In the genomic region with DNA sequence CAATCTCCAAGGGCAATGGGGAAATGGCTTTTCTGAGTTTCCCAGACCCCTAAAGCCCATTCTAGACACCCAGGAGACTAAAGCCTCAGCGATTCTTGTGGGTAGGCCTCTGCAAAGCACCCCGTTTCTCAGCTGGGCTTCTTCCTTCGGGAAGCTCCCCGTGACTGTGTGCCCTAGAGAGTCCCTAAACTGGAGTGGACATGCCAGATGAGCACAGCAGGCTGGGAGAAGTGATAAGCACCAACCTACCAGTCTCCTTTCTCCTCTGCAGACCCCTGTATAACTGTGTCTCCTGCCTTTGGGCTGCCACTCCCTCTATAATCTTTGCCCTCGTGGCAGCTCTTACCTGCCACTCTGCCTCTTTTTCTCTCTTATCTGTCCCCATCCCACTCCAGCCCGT, we compare ENCODE assay signal across 28 mouse cellular contexts. TPM values are rescaled to one million over a fixed set of nuclear protein-coding genes. Genes with fewer than 3 reads are reported as not detected.
DNase-seq lines count a peak whose midpoint lies in the region; ATAC-seq and TF ChIP-seq lines count a peak whose summit lies in the region.
"Had no signal": no experiment of that assay in that cellular context is flagged by ENCODE, and none has a peak within 500 bp of the region (broad histone marks: within the 10 kb centered on the region; RNA-seq: fewer than 3 reads in every experiment).

No protein-coding gene starts in this region.

- TF ChIP-seq EP300 in stomach, postnatal 0 days (optimal IDR thresholded peaks at IDR 0.05), result no peak

- no peaks in the 10 kb centered on the region for H3K27me3 ChIP-seq in intestine, embryonic 14.5 days (replicated peaks; ENCODE audit: control insufficient read depth, insufficient read depth, low read length)
- no peaks in the 10 kb centered on the region; the same call in 1 of the 2 replicates for H3K27me3 ChIP-seq in intestine, postnatal 0 days (replicated peaks; ENCODE audit: control insufficient read depth, insufficient read depth, low read length)
- H3K27me3 ChIP-seq in intestine, embryonic 16.5 days (replicated peaks; ENCODE audit: control insufficient read depth, insufficient read depth, low read length), result no peaks in the 10 kb centered on the region
- H3K27me3 ChIP-seq in stomach, postnatal 0 days (ENCODE audit: control insufficient read depth, insufficient read depth, low read length), result no peaks in the 10 kb centered on the region
- H3K27me3 ChIP-seq: forebrain, embryonic 15.5 days; hindbrain, embryonic 15.5 days had no signal

- no peak for ATAC-seq in intestine, embryonic 14.5 days (replicated peaks; ENCODE audit: low FRiP score, low TSS enrichment, low read depth)
- ATAC-seq in intestine, postnatal 0 days, result no peak
- ATAC-seq in intestine, embryonic 16.5 days, result peak; percentile 32; the same call in 1 of the 2 replicates
- no peak for ATAC-seq in stomach, postnatal 0 days (ENCODE audit: low FRiP score, low TSS enrichment)
- ATAC-seq: CD4-positive, CD25-positive, alpha-beta regulatory T cell, adult 4 months had no signal

- DNase-seq in intestine, embryonic 14.5 days (ENCODE audit: low spot score), result peak; percentile 46
- peak; percentile 1 for DNase-seq in thymus, postnatal 14 days
- DNase-seq in thymus, postnatal 25 days, result no peak
- DNase-seq in stomach, postnatal 0 days (ENCODE audit: low spot score), result peak; percentile 8
- DNase-seq in adrenal gland, postnatal 25 days, result no peak
- DNase-seq: adrenal gland, adult 2 months; cerebellum, adult 11-12 months; cerebellum, adult 8-10 months; cerebellum, postnatal 10 days; cerebellum, postnatal 36 days; embryo, embryonic 11 days; gastrocnemius, postnatal 25 days; heart, adult 18-20 months; heart, postnatal 10 days; heart, postnatal 4 days had no signal

- H3K27ac ChIP-seq in intestine, embryonic 14.5 days (ENCODE audit: low read depth), result no peak overlapping the region
- H3K27ac ChIP-seq in intestine, postnatal 0 days (ENCODE audit: low read depth, low read length), result no peak overlapping the region
- H3K27ac ChIP-seq in intestine, embryonic 16.5 days (ENCODE audit: low read length), result no peak overlapping the region
- no peak overlapping the region for H3K27ac ChIP-seq in stomach, postnatal 0 days (replicated peaks)
- H3K27ac ChIP-seq: embryonic facial prominence, embryonic 10.5 days; embryonic facial prominence, embryonic 13.5 days; forebrain, embryonic 12.5 days; forebrain, embryonic 15.5 days; heart, embryonic 15.5 days; hindbrain, embryonic 12.5 days; hindbrain, embryonic 15.5 days had no signal

- no peaks in the 10 kb centered on the region for H3K9me3 ChIP-seq in intestine, embryonic 14.5 days (ENCODE audit: control insufficient read depth, low read length)
- no peaks in the 10 kb centered on the region for H3K9me3 ChIP-seq in intestine, postnatal 0 days (ENCODE audit: control insufficient read depth)
- H3K9me3 ChIP-seq in intestine, embryonic 16.5 days (ENCODE audit: control insufficient read depth, low read length), result no peaks in the 10 kb centered on the region
- no peaks in the 10 kb centered on the region for H3K9me3 ChIP-seq in stomach, postnatal 0 days (ENCODE audit: control insufficient read depth, low read length)
- H3K9me3 ChIP-seq: embryonic facial prominence, embryonic 10.5 days; embryonic facial prominence, embryonic 13.5 days; forebrain, embryonic 12.5 days; forebrain, embryonic 15.5 days; heart, embryonic 15.5 days; hindbrain, embryonic 12.5 days; hindbrain, embryonic 15.5 days had no signal

- H3K9ac ChIP-seq in intestine, embryonic 14.5 days (ENCODE audit: low read length), result no peak overlapping the region
- no peak overlapping the region for H3K9ac ChIP-seq in intestine, postnatal 0 days (ENCODE audit: low read depth, low read length)
- H3K9ac ChIP-seq in intestine, embryonic 16.5 days (ENCODE audit: low read depth, low read length), result no peak overlapping the region
- H3K9ac ChIP-seq in stomach, postnatal 0 days (ENCODE audit: low read length), result no peak overlapping the region
- H3K9ac ChIP-seq: embryonic facial prominence, embryonic 13.5 days; forebrain, embryonic 12.5 days; forebrain, embryonic 15.5 days; heart, embryonic 15.5 days; hindbrain, embryonic 12.5 days; hindbrain, embryonic 15.5 days had no signal

- H3K4me2 ChIP-seq in intestine, embryonic 14.5 days (ENCODE audit: low read length), result no peak overlapping the region
- no peak overlapping the region for H3K4me2 ChIP-seq in intestine, postnatal 0 days (replicated peaks; ENCODE audit: low read depth)
- H3K4me2 ChIP-seq in intestine, embryonic 16.5 days (ENCODE audit: low read depth, low read length), result no peak overlapping the region
- H3K4me2 ChIP-seq in stomach, postnatal 0 days (replicated peaks; ENCODE audit: low read depth), result no peak overlapping the region
- H3K4me2 ChIP-seq: embryonic facial prominence, embryonic 13.5 days; forebrain, embryonic 12.5 days; forebrain, embryonic 15.5 days; heart, embryonic 15.5 days; hindbrain, embryonic 12.5 days; hindbrain, embryonic 15.5 days had no signal

- no peaks in the 10 kb centered on the region for H3K36me3 ChIP-seq in intestine, embryonic 14.5 days (ENCODE audit: control insufficient read depth, insufficient read depth, low read length)
- no peaks in the 10 kb centered on the region for H3K36me3 ChIP-seq in intestine, postnatal 0 days (ENCODE audit: control insufficient read depth, insufficient read depth)
- no peaks in the 10 kb centered on the region for H3K36me3 ChIP-seq in intestine, embryonic 16.5 days (ENCODE audit: control insufficient read depth, insufficient read depth, low read length)
- H3K36me3 ChIP-seq in stomach, postnatal 0 days (ENCODE audit: control insufficient read depth, insufficient read depth, low read length), result no peaks in the 10 kb centered on the region
- H3K36me3 ChIP-seq: embryonic facial prominence, embryonic 10.5 days; embryonic facial prominence, embryonic 13.5 days; forebrain, embryonic 12.5 days; forebrain, embryonic 15.5 days; heart, embryonic 15.5 days; hindbrain, embryonic 12.5 days; hindbrain, embryonic 15.5 days had no signal

- no peak for TF ChIP-seq CTCF in intestine, postnatal 0 days (IDR thresholded peaks at IDR 0.05; ENCODE audit: low read depth)
- TF ChIP-seq CTCF in stomach, postnatal 0 days (IDR thresholded peaks at IDR 0.05; ENCODE audit: low read depth), result no peak

- WGBS in intestine, embryonic 14.5 days, result 72% methylated on average over 6 of the region's 6 CpGs
- 66% methylated on average over 6 of the region's 6 CpGs for WGBS in intestine, postnatal 0 days
- WGBS in intestine, embryonic 16.5 days, result 69% methylated on average over 6 of the region's 6 CpGs
- WGBS in stomach, postnatal 0 days, result 66% methylated on average over 6 of the region's 6 CpGs

- H3K4me3 ChIP-seq in intestine, embryonic 14.5 days (ENCODE audit: low read depth, low read length), result no peak overlapping the region
- H3K4me3 ChIP-seq in intestine, postnatal 0 days (ENCODE audit: low read depth, low read length), result no peak overlapping the region
- H3K4me3 ChIP-seq in intestine, embryonic 16.5 days (ENCODE audit: low read length), result no peak overlapping the region
- H3K4me3 ChIP-seq in stomach, postnatal 0 days (ENCODE audit: low read depth, low read length), result no peak overlapping the region
- H3K4me3 ChIP-seq: embryonic facial prominence, embryonic 10.5 days; embryonic facial prominence, embryonic 13.5 days; erythroblast, embryonic 14.5 days; forebrain, embryonic 12.5 days; forebrain, embryonic 15.5 days; heart, embryonic 15.5 days; hindbrain, embryonic 12.5 days; hindbrain, embryonic 15.5 days had no signal

- 0 out of 2 replicates have a peak, but pooled peaks cover 5% of the 10 kb centered on the region for H3K4me1 ChIP-seq in intestine, embryonic 14.5 days (replicated peaks; ENCODE audit: control insufficient read depth, insufficient read depth, low read length)
- H3K4me1 ChIP-seq in intestine, postnatal 0 days (replicated peaks; ENCODE audit: control insufficient read depth, insufficient read depth, low read length), result no peaks in the 10 kb centered on the region
- peaks cover 3% of the 10 kb centered on the region; the same call in 1 of the 2 replicates for H3K4me1 ChIP-seq in intestine, embryonic 16.5 days (ENCODE audit: control insufficient read depth, insufficient read depth, low read length)
- no peaks in the 10 kb centered on the region for H3K4me1 ChIP-seq in stomach, postnatal 0 days (replicated peaks; ENCODE audit: control insufficient read depth, insufficient read depth)
- H3K4me1 ChIP-seq: forebrain, embryonic 15.5 days; hindbrain, embryonic 15.5 days had no signal

RNA-seq across cellular contexts. Expression of gene Th, which starts 37.6 kb away (rescaled TPM):
- 1.1 and 1.4 TPM in 2 replicates for polyA plus RNA-seq in intestine, embryonic 14.5 days (2014; fragmentation: Nextera tagmentation; extraction: Ambion mirVana)
- 0.55 and 0.78 TPM in 2 replicates for polyA plus RNA-seq in intestine, postnatal 0 days (2015; fragmentation: Nextera tagmentation; extraction: Ambion mirVana)
- 2.1 and 3.3 TPM in 2 replicates for polyA plus RNA-seq in intestine, embryonic 16.5 days (2015; fragmentation: Nextera tagmentation; extraction: Ambion mirVana)
- 0.76 and 1.2 TPM in 2 replicates for polyA plus RNA-seq in stomach, postnatal 0 days (2015; fragmentation: Nextera tagmentation; extraction: Ambion mirVana)
- 517 and 537 TPM in 2 replicates for total RNA-seq in adrenal gland, postnatal 25 days (2021)
- total RNA-seq: heart, adult 18-20 months; heart, postnatal 10 days; MEL had no signal
- polyA plus RNA-seq: C2C12; CD4-positive, CD25-positive, alpha-beta regulatory T cell, adult 4 months; erythroblast, embryonic 14.5 days had no signal

Comparison
In these comparisons a context has a peak if more than half of its experiments do, and no peak if none do; other contexts are left out.
1. DNase-seq: peak in intestine, embryonic 14.5 days (single experiment), thymus, postnatal 14 days (single experiment) and stomach, postnatal 0 days (single experiment); none in thymus, postnatal 25 days (single experiment) and adrenal gland, postnatal 25 days (single experiment).